ENCODE assay signal across 8 mouse cellular contexts in the genomic region with DNA sequence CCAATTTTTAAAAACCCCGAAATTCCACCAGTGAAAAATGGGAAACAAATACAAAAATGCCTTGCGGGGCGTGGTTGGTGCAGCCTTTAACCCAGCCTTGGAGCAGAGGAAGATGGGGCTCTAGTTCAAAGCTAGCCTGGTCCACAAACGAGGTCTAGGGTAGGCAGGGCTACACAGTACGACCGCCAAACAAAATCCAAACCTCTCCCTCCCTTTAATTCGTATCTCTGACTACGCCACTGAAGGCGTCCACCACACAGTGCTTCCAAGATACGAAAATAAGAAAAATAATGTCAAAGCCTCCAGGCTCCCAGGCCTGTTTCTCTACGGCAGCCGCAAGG. TPM values are rescaled to one million over a fixed set of nuclear protein-coding genes. Genes with fewer than 3 reads are reported as not detected.
A peak's percentile ranks its signal among the peaks of the same experiment; 100 is the strongest.
DNase-seq lines count a peak whose midpoint lies in the region; ATAC-seq lines count a peak whose summit lies in the region.

No protein-coding gene starts in this region.

- H3K27me3 ChIP-seq in heart, embryonic 14.5 days (ENCODE audit: control insufficient read depth, insufficient read depth, low read length), result no peaks in the 10 kb centered on the region
- H3K27me3 ChIP-seq in hindbrain, embryonic 11.5 days (ENCODE audit: control insufficient read depth, insufficient read depth, low read length), result no peaks in the 10 kb centered on the region

- no peaks in the 10 kb centered on the region for H3K9me3 ChIP-seq in heart, embryonic 14.5 days (ENCODE audit: control insufficient read depth, low read length)
- H3K9me3 ChIP-seq in hindbrain, embryonic 11.5 days (ENCODE audit: control insufficient read depth, low read length), result no peaks in the 10 kb centered on the region

- DNase-seq in heart, adult 11 months, result no peak
- DNase-seq in MEL-GATA-1-ER (ENCODE audit: extremely low read depth, low read depth), result peak; percentile 57
- no peak for DNase-seq in hindbrain, embryonic 11.5 days (ENCODE audit: low spot score)
- no peak for DNase-seq in yolk sac, embryonic 10.5 days (ENCODE audit: low spot score)
- DNase-seq in urinary bladder, postnatal 36 days (ENCODE audit: low spot score in 2 of 2), result no peak
- DNase-seq in urinary bladder, postnatal 14 days (ENCODE audit: low spot score), result no peak

- peaks cover 31% of the 10 kb centered on the region for H3K36me3 ChIP-seq in heart, embryonic 14.5 days (ENCODE audit: control insufficient read depth, insufficient read depth, low read length)
- H3K36me3 ChIP-seq in hindbrain, embryonic 11.5 days (ENCODE audit: control insufficient read depth, insufficient read depth, low read length), result no peaks in the 10 kb centered on the region

- WGBS in heart, embryonic 14.5 days, result under 1% methylated on average over 12 of the region's 12 CpGs
- under 1% methylated on average over 12 of the region's 12 CpGs for WGBS in hindbrain, embryonic 11.5 days

- H3K4me2 ChIP-seq in heart, embryonic 14.5 days (ENCODE audit: low read length), result peak overlapping the region; percentile 85
- H3K4me2 ChIP-seq in hindbrain, embryonic 11.5 days (replicated peaks; ENCODE audit: low read depth, low read length), result peak overlapping the region; percentile 61

- H3K9ac ChIP-seq in heart, embryonic 14.5 days (ENCODE audit: low read length), result peak overlapping the region; percentile 82
- H3K9ac ChIP-seq in hindbrain, embryonic 11.5 days (ENCODE audit: low read depth, low read length), result peak overlapping the region; percentile 73

- peak overlapping the region; percentile 62 to 74 for H3K4me3 ChIP-seq in heart, embryonic 14.5 days (ENCODE audit: control insufficient read depth in 1 of 2, insufficient read depth in 1 of 2, low read depth in 1 of 2, low read length in 2 of 2)
- H3K4me3 ChIP-seq in hindbrain, embryonic 11.5 days (ENCODE audit: low read depth, low read length), result peak overlapping the region; percentile 91

- peaks cover 0 to 16% of the 10 kb centered on the region in 2 experiments; a peak in 1 of 4 replicates for H3K4me1 ChIP-seq in heart, embryonic 14.5 days (ENCODE audit: control insufficient read depth in 2 of 2, insufficient read depth in 2 of 2, low read length in 2 of 2)
- H3K4me1 ChIP-seq in hindbrain, embryonic 11.5 days (replicated peaks; ENCODE audit: control insufficient read depth, insufficient read depth, low read length), result no peaks in the 10 kb centered on the region; the same call in 1 of the 2 replicates

- ATAC-seq in heart, embryonic 14.5 days (ENCODE audit: insufficient number of reproducible peaks, insufficient read depth, low FRiP score, low read depth), result peak; percentile 41
- peak; percentile 51 for ATAC-seq in hindbrain, embryonic 11.5 days (ENCODE audit: low FRiP score)
- peak; percentile 40 for ATAC-seq in megakaryocyte-erythroid progenitor cell, adult 5-6 weeks (replicated peaks; ENCODE audit: low FRiP score, low TSS enrichment, poor library complexity, severe bottlenecking)

- peak overlapping the region in 1 of 2 experiments; percentile 89; a peak in 2 of 4 replicates for H3K27ac ChIP-seq in heart, embryonic 14.5 days (replicated peaks in 1 of 2; ENCODE audit: control insufficient read depth in 1 of 2, insufficient read depth in 1 of 2, low read depth in 2 of 2, low read length in 2 of 2)
- H3K27ac ChIP-seq in hindbrain, embryonic 11.5 days (ENCODE audit: low read depth, low read length), result peak overlapping the region; percentile 67; the same call in 1 of the 2 replicates

RNA-seq across cellular contexts. Expression of a gene that starts 0.4 kb away (rescaled TPM):
- 19.6 and 20.2 TPM in 2 replicates for polyA plus RNA-seq in heart, embryonic 14.5 days (2014; fragmentation: Nextera tagmentation; extraction: Ambion mirVana)
- 37.9 and 38.5 TPM in 2 replicates for polyA plus RNA-seq in hindbrain, embryonic 11.5 days (2014; fragmentation: Nextera tagmentation; extraction: Ambion mirVana)
- 54.5 and 64.7 TPM in 2 replicates for total RNA-seq in megakaryocyte-erythroid progenitor cell, adult 5-6 weeks (2014; fragmentation: Nextera tagmentation)
- total RNA-seq in megakaryocyte-erythroid progenitor cell, adult 5-6 weeks (2017), result 36.3 and 37.0 TPM in 2 replicates

RNA-seq across cellular contexts. Expression of a gene that starts 0.9 kb away (rescaled TPM):
- polyA plus RNA-seq in heart, embryonic 14.5 days (2014; fragmentation: Nextera tagmentation; extraction: Ambion mirVana), result 145 and 147 TPM in 2 replicates
- polyA plus RNA-seq in hindbrain, embryonic 11.5 days (2014; fragmentation: Nextera tagmentation; extraction: Ambion mirVana), result 87.9 and 91.1 TPM in 2 replicates
- 14.0 and 25.9 TPM in 2 replicates for total RNA-seq in megakaryocyte-erythroid progenitor cell, adult 5-6 weeks (2014; fragmentation: Nextera tagmentation)
- total RNA-seq in megakaryocyte-erythroid progenitor cell, adult 5-6 weeks (2017), result 59.7 and 71.2 TPM in 2 replicates
